Mouse (Mus musculus) embryonic fibroblast, embryonic 13.5 days (primary cell): ENCODE data around the gene Guk1.

Experiments
- CTCF ChIP-seq: IDR thresholded peaks from 2 replicates; pipeline ENCODE4 v1.5.1; 2011; ENCODE audit warnings: mild to moderate bottlenecking, control low read depth, low read length, moderate library complexity, borderline replicate concordance; ENCODE audit not compliant: insufficient read depth
- POLR2A ChIP-seq: IDR thresholded peaks from 2 replicates; pipeline ENCODE4 v1.6.1; 2011; ENCODE audit warnings: low read depth, mild to moderate bottlenecking, control low read depth, low read length, moderate library complexity

- no peak for TF ChIP-seq POLR2A
- TF ChIP-seq CTCF = no peak
Measured at GRCm38 (mm10) chr11:59176921-59177320, 15.1 kb downstream of the Guk1 start.
